Comparison of ENCODE assay signal across 8 mouse cellular contexts in the genomic region with DNA sequence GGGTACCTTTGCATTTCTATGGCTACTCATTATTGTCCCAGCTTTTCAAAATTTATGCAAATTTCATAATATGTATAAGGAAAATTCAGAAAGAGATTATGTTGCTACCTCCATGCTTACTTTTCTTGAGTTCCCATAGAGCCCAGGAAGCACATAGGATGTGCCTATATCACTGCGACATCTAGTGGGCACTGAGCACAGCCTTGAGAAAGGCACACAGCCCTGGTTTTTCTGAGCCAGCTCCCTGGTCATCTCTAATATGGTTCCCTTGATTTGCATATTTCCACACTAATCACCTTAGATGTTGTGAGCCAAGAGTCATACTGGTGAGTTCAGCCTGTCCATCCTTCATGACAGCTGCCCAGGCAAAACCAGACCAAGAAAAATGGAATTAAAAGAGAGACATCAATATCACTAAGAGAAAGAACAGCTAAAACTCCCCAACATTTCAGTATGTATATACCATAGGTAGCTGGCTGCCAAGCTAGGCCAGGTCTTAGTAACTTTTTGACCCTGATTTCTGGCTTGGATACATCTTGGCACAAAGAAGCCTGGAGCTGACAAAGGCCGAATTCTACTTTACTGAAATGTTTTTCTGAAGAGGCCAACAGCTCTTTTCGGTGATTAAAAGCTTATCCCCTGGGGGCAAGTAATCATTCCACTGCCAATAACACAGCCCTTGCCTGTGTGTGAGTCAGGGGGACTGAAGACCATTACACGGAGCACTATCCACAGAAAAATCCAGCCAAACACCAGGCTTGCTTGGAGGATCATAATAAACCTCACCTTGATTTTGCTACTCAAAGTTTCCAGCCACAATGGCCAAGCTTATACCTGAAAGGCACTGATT.
DNase-seq lines count a peak whose midpoint lies in the region; ATAC-seq lines count a peak whose summit lies in the region.

No protein-coding gene starts in this region.

- intact Hi-C loops in left cerebral cortex, postnatal 10 days (cut with DNase I), result loop anchor here (5.0 kb wide), 1 partner anchor 111 kb away; no protein-coding TSS in a partner anchor

- ATAC-seq in forebrain, embryonic 15.5 days (replicated peaks), result peak; percentile 81

- H3K9ac ChIP-seq in forebrain, embryonic 15.5 days (replicated peaks), result no peak overlapping the region

- no peak overlapping the region for H3K27ac ChIP-seq in forebrain, embryonic 15.5 days (replicated peaks)

- H3K4me2 ChIP-seq in forebrain, embryonic 15.5 days (replicated peaks), result no peak overlapping the region

- no peaks in the 10 kb centered on the region for H3K9me3 ChIP-seq in forebrain, embryonic 15.5 days

- H3K36me3 ChIP-seq in forebrain, embryonic 15.5 days, result no peaks in the 10 kb centered on the region

- no peaks in the 10 kb centered on the region for H3K27me3 ChIP-seq in forebrain, embryonic 15.5 days

- H3K4me3 ChIP-seq in forebrain, embryonic 15.5 days, result no peak overlapping the region

- 44% methylated on average over 4 of the region's 4 CpGs for WGBS in forebrain, embryonic 15.5 days

- DNase-seq in adrenal gland, adult 2 months, result peak; percentile 26
- DNase-seq in adrenal gland, adult 18-20 months (ENCODE audit: low spot score in 2 of 2), result no peak
- DNase-seq in ovary, postnatal 14 days (ENCODE audit: low spot score), result peak; percentile 12
- no peak for DNase-seq in ovary, postnatal 36 days (ENCODE audit: low spot score)
- DNase-seq in left cerebral cortex, postnatal 10 days (ENCODE audit: extremely low spot score in 1 of 2, low spot score in 2 of 2), result peak; percentile 17 to 28
- peak; percentile 7 for DNase-seq in right cerebral cortex, postnatal 4 days
- no peak for DNase-seq in urinary bladder, adult 18-20 months (ENCODE audit: low spot score in 2 of 2)

- no peaks in the 10 kb centered on the region for H3K4me1 ChIP-seq in forebrain, embryonic 15.5 days

Comparison
In these comparisons a context has a peak if more than half of its experiments do, and no peak if none do; other contexts are left out.
1. DNase-seq: peak in adrenal gland, adult 2 months (single experiment), ovary, postnatal 14 days (single experiment), left cerebral cortex, postnatal 10 days (2 of 2) and right cerebral cortex, postnatal 4 days (single experiment); none in adrenal gland, adult 18-20 months (0 of 2), ovary, postnatal 36 days (single experiment) and urinary bladder, adult 18-20 months (0 of 2).